Mouse (Mus musculus) neural tube, embryonic 10.5 days (tissue): ENCODE measurements around the gene Rpa1.
A peak's percentile ranks its signal among the peaks of the same experiment; 100 is the strongest.
"Not testable (repeated sequence)": the region's sequence is repeated elsewhere in the genome, so short reads cannot be mapped to it uniquely, and the experiment has no call there.

Experiments used
- DNase-seq: peaks from one replicate; pipeline ENCODE4 v3.0.0-alpha.2; 2017; ENCODE audit warnings: low spot score; ENCODE audit errors: extremely low spot score

Gene Rpa1

DNA sequence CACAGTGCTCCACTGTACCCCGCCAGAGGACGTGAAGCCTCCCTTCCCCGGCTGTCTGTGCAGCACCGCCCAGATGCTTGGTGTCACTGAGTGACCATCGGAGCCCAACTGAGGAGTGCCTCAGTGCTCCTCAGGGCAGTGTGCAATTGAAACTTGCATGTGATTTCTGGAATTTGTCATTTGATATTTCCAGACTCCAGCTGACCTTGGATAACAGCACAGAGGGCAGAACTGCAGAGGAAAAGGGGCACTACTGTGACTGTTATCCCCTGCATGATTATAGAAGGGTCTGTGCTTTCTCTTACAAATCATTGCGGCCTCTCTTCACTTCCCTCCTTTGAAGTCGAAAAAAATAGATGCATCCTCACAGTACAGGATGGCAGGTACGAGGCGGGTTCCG is 60.2 kb downstream of the Rpa1 start:
- no peak for DNase-seq

DNA sequence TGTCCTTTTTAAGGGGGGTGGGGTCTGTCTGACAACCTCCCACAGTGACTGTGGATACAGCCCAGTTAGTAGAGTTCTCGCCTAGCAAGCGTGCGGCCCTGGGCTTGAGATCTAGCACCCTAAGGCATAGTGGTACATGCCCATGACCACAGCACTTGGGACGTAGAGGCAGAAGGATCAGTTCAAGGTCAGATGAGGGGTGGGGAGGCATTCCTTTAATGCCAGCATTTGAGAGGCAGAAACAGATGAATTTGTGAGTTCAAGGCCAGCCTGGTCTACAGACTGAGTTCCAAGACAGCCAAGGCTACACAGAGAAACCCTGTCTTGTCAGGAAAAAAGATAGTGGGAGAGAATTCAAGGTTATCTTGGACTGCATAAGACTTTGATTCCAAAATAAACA is 61.3 kb downstream of the Rpa1 start:
- DNase-seq: no peak

DNA sequence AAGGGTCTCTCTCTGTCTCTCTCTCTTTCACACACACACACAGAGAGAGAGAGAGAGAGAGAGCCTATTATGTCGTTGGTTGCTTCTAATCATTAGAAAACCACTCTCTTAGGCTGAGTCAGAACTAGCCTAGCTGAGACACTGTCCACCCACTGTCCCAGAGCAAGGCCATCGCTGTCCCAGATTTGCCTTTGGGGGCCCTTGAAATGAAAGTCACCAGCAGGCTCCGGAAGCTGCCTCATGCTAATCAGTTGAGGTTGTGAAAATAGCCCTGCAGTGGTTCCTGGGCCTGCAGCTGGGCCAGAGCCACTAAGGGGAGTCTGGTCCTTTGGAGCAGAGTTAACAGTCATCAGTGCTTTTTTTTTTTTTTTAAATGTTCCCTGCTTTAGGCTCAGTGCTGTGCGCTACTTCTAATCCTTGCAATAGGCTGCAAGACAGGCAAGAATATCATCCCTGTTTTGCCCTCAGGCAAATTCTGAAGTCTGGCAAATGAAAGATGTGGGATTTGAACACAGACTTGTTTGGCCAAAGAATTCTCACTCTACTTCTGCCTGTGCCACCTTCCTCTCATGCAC is 62.1 kb downstream of the Rpa1 start:
- no peak for DNase-seq

DNA sequence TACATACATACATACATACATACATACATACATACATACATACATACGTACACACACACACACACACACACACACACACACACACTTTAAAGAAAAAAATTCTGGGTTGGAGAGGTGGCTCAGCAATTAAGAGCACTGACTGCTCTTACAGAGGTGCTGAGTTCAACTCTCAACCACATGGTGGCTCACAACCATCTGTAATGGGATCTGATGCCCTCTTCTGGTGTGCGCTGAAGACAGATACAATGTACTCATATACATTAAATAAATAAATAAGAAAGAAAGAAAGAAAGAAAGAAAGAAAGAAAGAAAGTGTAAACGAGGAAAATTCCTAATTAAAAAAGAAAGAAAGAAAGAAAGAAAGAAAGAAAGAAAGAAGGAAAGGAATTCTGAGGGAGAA is 64.3 kb downstream of the Rpa1 start:
- not testable (repeated sequence) for DNase-seq

DNA sequence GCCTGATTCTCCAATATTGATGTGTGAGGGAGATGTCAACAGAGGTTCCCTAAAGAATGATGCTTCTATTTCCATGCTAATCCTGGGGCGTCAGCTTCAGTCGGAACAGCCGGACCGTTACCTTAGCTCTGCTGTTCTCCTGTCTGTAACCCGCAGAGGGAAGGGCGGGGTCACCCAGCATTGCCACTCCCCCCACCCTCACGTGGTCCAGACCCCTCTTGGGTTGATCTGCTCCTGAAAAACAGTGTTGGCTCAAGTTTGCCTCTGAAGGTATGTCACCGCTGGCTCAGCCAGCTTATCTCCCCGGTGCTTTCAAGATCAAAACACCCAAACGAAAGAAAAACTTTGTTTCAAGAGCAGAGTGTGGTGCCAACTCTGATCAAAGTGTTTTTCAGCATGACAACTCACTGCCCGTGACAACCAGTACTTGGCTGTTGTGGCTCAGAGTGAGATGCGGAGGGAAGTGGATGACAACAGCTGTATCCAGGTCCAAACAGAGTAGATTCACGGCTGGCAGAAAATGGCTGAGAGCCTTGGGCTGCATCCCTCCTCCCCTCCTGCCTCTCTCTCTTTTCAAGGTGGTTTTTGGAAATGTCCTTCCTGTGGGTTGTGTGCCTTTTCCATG is 65.5 kb downstream of the Rpa1 start:
- DNase-seq: no peak

DNA sequence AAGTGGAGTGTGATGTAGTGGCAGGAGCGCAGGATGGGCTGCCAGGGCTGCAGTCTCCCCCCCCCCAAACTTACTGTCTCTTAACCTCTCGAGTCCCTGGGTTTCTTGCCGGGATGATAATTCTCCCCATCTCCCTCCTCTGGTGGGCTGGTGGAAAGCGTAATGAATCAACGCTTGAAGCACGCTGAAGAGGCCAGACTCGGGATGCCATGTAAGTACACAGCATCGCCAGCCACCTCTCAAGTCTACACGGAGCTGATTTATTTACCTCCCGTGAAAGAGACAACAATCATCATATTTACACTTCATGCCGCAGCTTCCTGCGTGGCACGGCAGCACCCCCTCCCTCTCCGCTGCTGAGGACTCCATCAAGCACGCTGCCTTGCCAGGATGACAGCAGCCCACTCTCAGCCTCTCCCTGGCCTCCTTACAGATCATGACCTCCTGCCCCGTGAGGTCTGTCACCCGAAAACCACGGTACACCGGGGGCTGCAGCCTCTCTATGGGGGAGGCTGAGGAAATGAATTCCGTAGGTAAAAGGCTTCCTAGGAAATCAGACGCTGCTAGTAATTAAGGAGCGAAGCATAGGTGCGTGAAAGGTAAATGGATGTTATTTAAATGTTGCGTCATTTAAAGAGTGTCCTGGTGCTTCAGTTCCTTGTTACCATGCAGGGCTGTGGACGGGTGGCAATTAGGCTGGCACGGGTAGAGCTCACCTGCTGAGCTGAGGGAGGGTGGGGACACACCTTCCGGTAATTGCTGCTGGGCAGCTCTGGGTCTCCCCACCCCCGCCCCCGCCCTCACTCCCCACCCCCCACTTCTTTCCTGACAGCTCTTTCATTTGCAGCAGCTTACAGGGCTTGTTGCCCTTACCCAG is 66.5 kb downstream of the Rpa1 start:
- no peak for DNase-seq

DNA sequence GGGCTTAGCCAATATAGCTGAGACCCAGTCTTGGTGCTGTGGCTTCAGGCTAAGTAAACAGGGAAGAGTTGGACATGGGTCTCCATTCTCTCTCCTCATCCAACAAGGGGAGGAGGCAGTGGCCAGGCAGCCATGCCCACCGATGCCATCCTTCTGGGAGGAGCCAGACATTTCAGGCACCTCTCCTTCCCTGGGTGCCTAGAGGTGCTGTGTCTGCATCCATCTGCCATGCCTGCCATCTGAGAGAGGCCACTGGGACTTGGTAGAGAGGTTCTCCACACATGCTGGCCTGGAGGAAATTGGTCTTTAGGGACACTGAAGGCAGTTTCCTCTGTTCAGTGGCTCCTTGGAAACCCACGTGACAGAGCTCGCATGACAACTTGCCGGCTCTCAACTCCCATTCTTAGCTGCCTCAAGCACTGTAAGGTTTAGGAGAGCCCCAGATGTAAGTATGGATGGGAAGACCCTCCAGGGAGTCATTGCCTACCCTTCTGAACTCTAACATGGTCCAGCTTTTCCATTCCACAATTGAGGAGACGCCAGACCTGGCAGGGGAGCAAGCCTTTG is 67.6 kb downstream of the Rpa1 start:
- DNase-seq: no peak

DNA sequence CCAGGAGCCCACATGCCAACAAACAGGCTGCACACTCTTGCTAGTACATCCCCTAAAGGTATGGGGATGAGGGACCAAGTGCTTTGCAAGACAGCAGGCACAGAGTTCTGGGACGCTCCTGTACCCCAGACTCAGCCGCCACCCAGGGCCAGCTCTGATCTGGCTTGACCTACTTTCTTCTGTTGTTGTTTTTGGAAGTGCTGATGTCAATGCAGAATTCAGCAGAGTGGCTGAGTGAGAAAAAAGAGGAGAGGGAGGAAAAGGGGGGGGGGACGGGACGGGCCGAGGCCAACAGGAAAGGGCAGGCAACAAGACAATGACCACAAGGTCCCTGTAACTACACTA is 68.1 kb downstream of the Rpa1 start:
- DNase-seq: no peak

DNA sequence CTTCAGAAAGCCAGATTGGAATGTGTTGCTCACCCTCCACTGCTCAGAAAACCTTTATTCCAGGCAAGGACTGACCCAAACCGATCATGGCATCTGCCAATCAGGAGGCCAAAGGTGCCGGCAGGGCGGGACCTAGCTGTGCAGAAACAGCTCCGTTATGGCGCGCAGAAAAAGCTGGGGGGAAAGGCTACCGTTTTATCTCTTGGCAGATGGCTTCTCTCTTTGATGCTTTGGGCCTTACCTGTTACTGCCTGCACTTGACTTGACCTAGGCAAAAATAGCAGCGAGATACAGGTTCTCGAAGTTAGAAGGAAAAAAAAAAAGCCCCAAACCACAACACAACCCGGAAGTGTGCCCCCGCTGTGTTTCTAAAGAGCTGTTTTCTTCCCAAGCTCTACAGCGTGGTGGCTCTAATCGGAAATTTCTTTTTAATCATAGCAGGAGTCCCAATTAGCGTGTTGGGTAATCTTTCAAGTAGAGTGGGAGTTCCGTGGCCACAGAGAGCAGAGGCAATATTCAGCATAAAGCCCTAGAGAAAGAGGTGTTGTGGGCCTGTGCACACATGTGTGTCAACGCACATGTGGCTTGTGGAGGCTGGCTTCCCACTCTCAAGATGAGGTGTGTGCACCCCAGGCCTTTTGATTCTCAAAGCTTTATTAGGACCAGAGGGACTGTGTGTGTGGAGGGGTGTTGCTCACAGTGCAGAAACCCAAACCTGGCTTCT is 68.6 kb downstream of the Rpa1 start:
- DNase-seq: peak; percentile 55

DNA sequence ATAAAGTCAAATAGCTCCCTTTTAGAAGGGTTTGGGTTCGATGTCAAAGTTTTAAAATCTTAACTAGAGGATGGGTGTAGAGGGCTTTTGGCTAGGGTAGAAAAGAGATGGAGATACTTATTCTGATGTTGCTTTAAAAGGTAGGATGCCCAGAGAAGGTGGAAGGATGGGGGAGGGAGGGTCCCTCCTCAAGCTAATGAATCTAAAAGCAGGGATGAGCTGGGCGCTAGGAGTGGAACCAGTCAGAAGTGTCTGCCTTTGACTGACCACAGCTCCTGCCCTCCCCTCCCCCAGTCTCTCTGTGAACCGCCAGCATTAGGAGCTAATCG is 69.1 kb downstream of the Rpa1 start:
- no peak for DNase-seq

DNA sequence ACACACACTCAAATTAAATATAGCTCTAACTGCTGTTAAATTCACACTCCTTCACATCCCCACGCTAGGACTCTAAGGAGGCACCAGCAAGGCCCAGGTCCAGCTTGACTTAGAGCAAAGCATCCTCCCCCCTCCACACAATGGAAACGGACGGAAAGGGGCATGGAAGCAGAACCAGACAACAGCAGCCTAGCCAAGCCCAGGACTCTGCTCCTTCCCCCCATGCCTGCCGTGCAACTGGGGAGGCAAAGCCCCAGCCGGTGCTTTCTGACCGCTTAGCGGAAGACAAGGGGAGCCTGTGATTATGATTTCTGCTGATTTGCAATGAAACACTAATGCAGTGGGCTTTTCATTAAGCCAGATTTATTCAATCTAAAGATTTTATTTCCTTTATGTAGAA is 70.0 kb downstream of the Rpa1 start:
- DNase-seq: no peak

DNA sequence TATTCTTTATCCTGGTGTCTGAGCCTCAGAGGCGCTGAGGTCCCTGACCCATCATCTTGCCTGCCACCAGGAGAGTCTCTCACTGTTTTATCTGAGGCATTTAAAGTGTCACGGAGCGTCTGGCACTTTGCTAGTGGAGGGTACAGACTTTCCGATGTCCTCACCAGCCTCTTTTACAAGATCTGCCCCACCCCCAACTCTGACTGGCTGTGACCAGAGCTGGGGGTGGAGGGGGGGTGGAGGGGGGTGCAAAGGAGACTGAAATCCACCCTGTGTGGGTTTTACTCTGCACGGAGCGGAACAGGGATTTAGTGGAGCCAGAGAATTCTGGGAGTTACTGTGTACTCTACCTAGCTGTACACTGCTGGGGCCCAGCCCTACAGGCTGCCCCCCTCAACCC is 73.1 kb downstream of the Rpa1 start:
- DNase-seq: no peak

DNA sequence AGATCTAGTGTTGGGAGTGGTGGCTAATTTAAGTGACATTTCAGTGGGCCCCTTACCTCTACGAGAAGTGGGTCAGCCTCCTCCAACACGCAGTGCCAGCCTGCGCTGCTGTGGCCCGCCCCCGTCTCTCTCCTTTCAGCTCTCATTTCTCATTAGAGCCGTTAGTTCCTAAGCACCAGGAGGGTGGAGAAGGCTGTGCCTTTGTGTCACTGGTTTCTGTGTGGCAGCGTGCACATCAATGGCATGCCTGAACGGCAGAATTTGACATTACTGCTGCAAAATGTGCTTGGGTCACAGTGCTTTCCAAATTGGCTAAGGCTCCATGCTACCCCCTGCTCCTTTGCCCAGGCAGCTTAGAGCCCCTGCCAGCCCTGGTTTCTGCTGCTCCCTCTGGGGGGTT is 74.7 kb downstream of the Rpa1 start:
- DNase-seq: no peak

DNA sequence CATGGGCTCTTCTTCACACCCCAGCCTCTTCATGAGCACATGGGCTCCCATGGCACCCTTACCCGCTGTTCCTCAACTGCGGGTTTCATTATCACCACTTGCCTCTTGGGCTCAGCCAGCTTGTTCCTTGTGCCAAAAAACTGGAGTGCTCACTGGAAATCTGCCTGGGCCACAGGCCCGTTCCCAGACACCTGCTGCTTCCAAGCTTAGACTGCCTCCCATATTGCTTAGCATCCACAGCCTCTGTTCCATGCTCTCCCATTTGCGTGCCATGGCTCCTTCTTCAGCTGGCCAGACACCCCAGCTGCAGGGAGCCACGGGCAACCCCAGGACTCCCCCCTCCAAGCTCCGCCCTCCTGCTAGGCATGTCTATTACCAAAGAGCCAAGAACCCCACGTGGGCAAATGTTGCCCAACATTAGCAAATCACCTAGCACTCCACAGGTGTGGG is 77.1 kb downstream of the Rpa1 start:
- DNase-seq: no peak

DNA sequence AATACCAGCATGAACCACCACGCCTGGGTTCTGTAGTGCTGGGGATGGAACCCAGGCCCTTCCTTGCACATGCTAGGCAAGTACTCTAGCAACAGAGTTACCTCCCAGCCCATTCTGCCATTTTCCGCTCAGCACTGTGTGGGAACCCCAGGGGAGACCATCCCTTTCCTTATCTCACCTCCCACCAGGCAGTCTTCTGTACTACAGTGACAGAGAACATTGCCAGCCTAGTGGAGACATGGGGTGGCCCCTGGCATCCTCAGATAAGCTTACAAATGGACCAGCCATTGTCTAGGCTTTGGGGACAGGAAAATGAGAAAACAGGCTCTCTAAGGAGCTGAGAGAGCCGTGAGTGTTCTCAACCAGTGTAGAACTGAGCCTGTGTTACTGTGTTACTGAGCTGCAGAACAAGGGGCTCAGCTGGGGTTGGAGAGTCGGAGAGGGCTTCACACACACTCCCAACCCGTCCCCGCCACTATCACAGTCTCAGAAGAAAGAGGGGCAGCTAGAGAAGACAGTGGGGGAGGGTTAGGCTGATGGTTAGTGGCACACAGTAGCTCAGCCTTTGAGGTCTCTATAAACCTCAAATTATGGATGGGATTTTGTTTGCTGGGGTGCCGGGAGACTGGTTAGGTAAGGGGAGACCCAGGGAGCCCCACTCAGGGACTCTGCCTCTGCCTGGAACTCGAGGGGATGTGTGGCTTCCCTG is 77.7 kb downstream of the Rpa1 start:
- no peak for DNase-seq

DNA sequence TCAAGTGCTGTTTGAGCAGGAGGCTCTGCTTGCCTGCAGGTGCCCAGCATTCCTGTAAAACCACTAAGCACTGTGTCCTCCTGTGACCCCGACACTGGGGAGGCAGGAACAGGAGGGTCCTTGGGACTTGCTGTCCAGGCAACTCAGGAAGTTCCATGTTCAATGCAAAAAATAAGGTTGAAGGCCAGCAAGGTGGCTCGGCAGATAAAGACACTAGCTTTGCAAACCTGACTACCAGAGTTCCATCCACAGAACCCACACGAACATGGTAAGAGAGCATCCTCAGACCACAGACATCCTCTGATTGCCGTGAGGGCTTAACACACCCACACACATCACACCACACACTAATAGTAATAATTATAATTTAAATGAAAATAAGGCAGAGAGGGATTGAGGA is 78.9 kb downstream of the Rpa1 start:
- DNase-seq: no peak

DNA sequence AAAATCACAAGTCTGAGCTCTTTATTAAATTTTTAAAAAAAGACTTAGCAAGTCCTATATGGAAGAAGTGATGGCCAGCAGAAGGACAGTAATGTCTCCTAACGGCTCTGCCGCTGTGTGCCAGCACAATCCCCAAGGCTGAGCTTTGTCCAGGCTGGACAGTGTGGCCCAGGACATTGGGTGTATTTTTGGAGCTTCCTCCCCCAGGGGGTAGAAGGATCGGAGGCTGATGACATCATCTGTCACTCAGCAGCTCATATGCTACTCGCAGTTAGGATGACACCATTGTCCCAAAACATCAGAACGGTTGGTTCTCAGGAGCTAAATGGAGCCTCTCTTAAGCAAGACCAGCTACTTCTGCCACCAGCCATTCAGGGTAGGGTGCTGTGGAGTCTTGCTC is 79.6 kb downstream of the Rpa1 start:
- DNase-seq: no peak

DNA sequence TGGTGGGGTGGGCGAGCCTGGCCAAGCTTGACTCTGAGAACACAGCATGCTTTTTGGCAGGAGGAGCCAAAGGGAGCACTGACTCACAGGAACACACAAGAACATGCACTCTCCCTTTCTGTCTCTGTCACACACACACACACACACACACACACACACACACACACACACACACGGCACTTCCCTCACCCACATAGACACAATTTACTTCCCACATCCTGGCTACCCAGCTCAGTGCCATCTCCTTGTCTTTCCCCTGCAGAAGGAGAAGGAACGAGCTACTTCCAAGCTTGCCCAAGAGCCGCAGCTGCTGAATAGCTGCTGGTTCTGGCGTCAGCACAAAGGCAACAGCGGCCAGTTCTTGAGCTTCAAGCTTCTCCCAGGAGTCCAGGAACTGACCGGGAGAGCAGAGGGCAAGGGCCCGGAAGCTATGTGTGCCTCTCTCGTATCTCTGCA is 80.3 kb downstream of the Rpa1 start:
- no peak for DNase-seq

DNA sequence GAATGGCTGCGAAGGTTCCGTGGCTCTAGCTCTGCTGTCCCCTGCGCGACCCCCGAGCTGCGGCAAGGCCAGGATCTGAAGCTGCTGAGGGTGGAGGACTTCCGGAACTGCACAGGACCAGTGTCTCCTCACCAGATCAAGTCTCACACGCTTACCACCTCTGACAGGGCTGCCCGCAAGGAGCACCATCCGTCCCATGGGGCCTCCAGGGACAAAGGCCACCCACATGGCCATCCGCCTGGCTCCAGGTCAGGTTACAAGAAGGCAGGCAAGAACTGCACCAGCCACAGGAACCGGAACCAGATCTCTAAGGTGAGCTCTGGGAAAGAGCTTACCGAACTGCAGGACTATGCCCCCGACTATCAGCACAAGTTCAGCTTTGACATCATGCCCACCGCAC is 82.6 kb downstream of the Rpa1 start:
- no peak for DNase-seq

DNA sequence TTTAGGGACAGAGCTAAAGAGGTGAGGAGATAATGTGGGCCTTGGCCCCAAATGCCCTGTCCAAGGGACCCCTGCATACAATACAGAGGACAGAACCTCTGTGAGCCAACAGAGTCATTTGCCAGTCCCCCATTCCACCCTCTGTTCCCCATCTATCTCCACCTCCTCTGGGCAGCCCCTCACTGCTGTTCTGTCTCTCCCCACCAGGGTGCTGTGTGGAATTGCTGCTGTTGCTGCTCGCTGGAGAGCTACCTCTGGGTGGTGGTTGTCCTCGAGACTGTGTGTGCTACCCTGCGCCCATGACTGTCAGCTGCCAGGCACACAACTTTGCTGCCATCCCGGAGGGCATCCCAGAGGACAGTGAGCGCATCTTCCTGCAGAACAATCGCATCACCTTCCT is 83.6 kb downstream of the Rpa1 start:
- DNase-seq: no peak

DNA sequence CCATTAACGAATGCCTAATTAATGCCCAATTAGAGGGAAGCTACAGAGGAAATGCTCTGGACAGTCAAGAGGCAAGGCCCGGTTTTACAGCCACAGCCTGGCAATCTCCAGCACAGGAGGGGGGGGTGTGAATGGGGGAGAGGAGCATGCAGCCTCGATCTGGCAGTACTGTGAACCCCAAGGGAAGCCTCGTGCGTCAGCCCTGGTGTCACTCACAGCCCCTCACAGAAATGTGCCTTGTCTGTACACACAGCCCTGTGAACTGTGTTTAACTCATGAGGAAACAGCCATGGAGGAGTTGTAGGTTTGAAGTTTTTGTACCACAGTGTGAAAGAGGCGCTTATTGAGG is 84.2 kb downstream of the Rpa1 start:
- DNase-seq: no peak
